Mouse (Mus musculus): ENCODE results near the gene Itpkb.

Gene Itpkb

GRCm38 (mm10) chr1:180330145-180330706 is at the start of gene Itpkb:
Itpkb (plus strand) TSS chr1:180330485.
- in situ Hi-C loops (cut with MboI; ENCODE audit: low sequenced_read_pairs), result no loop called here

DNA sequence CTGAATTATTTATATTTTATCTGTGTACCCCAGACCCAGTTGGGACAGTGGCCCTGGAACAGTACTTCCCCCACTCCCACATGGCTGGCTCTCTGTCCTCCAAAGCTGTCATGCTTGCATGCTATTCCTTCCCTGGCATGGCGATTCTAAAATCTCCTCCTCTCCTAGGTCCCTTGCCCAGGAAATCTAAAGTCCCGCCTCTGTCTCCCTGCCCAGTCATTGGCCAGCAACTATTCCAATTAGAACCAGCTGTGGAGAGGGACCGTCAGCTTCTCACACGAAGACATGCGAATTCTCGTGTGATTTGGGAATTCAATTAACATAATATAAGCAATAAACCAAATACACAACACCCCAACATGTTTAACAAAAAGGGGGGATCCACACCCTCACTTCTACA is 47.7 kb upstream of the Itpkb start:
- in situ Hi-C loops (cut with MboI; ENCODE audit: low sequenced_read_pairs), result loop anchor here (5.0 kb wide), 2 partner anchors 35 to 120 kb away; no protein-coding TSS in a partner anchor

DNA sequence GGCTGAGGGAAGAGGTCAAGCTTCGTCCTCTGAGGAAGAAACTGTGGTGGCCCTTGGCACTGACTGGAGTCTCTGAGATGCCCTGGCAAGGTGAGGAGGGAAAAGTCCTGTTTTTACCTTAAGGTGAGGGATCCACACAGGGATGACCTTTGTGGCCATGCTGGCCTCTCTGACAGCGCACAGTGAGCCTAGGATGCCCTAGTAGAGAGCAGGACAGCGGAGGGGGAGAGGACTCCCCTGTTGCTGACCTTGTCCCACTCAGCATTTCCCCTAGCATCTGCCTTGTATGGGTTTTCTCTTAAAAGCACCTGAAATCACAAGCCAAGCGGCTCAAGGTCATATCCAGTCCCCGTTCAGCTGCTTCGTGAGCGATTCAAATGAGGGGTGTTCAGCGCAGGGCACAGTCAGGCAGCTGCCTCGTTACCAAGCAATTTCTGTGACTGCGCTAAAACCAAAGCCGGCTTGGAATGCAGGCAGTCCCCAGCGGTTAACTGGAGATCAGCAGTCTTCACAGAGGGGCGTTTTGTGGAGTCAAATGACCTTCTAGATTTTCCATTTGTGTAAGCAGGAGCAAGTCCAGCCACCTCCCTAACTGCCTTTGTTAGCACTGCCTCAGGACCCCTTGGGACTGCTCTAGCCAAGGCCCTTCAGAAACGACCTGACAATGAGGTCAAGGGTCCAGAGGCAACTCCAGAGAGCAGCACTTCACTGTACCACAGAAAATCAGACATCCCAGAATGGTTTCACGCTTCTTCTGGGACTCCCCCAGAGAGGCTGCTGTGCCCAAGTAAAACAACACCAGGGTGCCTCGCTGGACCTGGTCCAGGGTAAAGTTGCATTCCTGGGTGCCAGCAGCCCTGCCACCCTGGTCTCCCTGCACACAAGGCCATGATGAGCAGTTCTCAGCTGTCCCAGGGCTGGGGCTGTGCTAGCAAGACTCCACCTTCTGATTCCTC is 46.2 kb upstream of the Itpkb start:
- in situ Hi-C loops (cut with MboI; ENCODE audit: low sequenced_read_pairs), result loop anchor here (5.0 kb wide), 2 partner anchors 33 to 118 kb away; no protein-coding TSS in a partner anchor

DNA sequence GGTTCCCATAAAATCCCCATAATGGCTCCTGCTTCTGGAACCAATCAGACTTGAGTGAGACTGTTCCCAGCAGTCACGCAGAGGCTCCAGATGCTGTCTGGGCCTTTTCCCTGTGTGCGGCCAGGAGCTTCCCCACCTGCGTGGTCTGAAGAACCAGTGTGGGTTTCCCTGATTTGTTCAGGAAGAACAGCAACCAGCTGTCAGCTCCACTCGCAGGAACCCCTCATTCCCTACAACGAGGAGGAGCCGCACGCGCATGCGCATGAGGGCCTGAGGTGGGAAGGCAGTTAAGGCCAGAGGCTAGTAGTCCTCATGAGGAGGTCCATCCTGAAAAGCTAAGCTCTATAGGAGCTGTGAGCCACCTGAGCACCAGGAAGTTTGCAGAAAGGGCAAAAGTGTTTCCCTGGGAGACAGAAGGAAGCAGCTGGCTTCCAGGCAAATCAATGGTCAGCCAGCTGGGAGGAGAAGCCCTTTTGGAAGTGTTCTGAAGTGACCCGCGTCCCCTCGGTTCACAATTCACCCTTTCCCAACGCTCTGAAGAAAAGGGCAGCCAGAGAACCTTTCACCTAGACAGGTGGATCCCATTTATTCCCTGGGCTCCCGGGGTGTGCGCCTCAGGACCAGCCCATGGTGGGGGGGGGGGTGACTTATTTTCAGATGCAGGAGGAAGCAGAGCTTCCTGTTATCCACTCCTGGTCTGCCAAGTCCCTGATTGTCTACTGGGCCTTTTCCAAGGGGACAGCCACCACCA is 44.0 kb upstream of the Itpkb start:
- in situ Hi-C loops (cut with MboI; ENCODE audit: low sequenced_read_pairs), result no loop called here

GRCm38 (mm10) chr1:180288227-180288626 is 42.1 kb upstream of the Itpkb start:
- in situ Hi-C loops (cut with MboI; ENCODE audit: low sequenced_read_pairs), result no loop called here

DNA sequence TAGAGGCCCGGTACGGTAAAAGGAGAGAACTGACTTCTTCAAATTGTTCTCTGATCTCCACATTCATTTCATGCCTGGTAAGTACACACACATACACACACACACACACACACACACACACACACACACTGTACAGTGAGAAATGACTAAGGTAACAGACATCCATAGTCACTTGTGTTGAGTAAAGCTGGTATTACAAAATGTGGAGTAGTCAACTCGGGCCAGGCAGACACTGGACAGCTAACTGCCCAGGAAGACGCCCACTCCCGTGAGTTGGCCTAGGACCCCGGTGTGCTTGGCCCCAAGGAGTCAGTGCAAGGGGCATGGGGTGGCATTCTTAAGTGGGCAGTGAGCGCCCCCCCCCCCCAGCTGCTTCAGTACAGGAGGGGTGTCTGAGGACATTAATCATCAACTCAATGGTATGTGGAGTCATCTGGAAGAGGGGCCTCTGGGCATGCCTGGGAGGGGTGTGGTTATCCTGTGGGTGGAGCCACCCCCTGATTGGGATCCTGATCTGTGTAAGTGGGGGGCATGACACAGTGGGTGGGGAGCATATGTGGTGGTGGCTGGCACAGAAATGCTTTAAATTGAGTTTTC is 41.3 kb upstream of the Itpkb start:
- in situ Hi-C loops (cut with MboI; ENCODE audit: low sequenced_read_pairs), result no loop called here

GRCm38 (mm10) chr1:180289788-180290187 is 40.5 kb upstream of the Itpkb start:
- in situ Hi-C loops (cut with MboI; ENCODE audit: low sequenced_read_pairs), result no loop called here

- in situ Hi-C loops (cut with MboI; ENCODE audit: low sequenced_read_pairs), result no loop called here
These were observed 39.9 kb upstream of the Itpkb start for GRCm38 (mm10) chr1:180290358-180290757.

- in situ Hi-C loops (cut with MboI; ENCODE audit: low sequenced_read_pairs), result no loop called here
These were observed 34.2 kb upstream of the Itpkb start for GRCm38 (mm10) chr1:180296088-180296487.

DNA sequence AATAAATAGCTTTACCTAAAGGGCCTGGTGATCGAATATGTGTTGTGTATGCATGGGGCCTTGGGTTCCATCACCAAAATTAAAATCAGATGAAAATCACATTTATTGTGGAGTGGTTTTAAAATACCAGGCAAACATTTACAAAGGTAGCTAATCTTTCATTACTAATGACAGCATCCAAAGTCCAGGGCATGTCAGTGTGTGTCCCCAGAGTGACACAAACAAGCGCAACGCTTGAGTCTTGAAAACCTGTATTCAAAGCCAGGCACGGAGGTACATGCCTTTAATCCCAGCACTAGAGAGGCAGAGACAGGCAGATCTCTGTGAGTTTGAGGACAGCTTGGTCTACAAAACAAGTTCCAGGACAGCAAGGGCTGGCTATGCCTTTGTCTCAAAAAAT is 30.6 kb upstream of the Itpkb start:
- in situ Hi-C loops (cut with MboI; ENCODE audit: low sequenced_read_pairs), result no loop called here

DNA sequence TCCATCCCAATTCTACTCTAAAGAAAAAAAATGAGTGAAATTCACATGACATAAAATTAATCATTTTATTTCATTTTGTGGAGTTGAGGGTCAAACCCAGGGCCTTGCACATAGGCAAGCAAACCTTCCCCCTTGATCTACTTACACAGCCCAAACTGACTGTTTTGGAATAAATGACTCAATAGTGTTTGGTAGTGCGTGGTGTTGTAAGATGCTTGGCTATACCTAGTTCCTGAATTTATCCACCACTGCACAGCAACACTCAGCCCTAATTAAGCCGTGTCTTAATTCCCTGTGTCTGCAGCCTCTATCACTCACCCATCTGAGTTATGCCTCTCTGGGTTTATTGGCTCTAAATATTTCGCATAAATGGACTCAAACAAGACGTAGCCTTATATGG is 30.0 kb upstream of the Itpkb start:
- in situ Hi-C loops (cut with MboI; ENCODE audit: low sequenced_read_pairs), result no loop called here

DNA sequence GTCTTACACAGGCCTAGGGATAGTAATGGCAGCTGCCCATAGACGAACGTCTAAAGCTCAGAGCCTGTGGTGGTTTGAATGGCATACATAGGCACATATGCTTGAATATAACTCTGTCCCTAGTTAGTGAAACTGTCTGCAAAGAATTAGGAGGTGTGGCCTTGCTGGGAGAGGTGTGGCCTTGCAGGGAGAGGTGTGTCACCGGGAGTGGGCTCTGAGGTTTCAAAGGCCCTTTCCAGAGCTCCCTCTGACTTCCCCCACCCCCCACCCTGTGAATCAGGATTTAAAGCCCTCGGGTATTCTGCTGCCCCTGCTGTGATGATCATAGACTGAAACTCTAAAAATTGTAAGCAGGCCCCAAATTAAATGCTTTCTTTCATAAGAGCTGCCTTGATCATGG is 29.3 kb upstream of the Itpkb start:
- in situ Hi-C loops (cut with MboI; ENCODE audit: low sequenced_read_pairs), result no loop called here

- in situ Hi-C loops (cut with MboI; ENCODE audit: low sequenced_read_pairs), result no loop called here
These were observed 27.8 kb upstream of the Itpkb start for GRCm38 (mm10) chr1:180302253-180303120.

GRCm38 (mm10) chr1:180303600-180303999 is 26.7 kb upstream of the Itpkb start:
- in situ Hi-C loops (cut with MboI; ENCODE audit: low sequenced_read_pairs), result no loop called here

- in situ Hi-C loops (cut with MboI; ENCODE audit: low sequenced_read_pairs), result no loop called here
These were observed 23.4 kb upstream of the Itpkb start for GRCm38 (mm10) chr1:180306889-180307288.

- in situ Hi-C loops (cut with MboI; ENCODE audit: low sequenced_read_pairs), result no loop called here
These were observed 22.6 kb upstream of the Itpkb start for GRCm38 (mm10) chr1:180307661-180308060.

- in situ Hi-C loops (cut with MboI; ENCODE audit: low sequenced_read_pairs), result no loop called here
These were observed 21.4 kb upstream of the Itpkb start for GRCm38 (mm10) chr1:180308897-180309296.

DNA sequence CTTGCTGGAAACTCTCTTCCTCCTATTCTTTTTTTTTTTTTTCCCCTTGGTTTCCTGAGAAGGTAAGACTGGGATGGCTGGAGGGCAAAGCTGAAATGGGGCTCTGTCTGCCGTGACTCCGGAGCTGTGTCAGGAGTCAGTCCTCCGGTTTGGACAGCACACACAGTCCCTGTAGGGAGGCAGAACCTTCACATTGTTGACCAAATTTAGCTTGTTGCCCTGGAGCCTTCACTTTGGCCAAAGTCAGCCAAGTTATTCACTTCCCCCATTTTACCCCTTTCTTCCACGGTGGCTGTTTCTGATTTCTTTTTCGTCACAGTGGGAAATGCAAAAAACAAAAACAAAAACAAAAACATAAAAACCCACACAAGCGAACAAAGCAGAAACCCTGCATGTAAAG is 18.0 kb upstream of the Itpkb start:
- in situ Hi-C loops (cut with MboI; ENCODE audit: low sequenced_read_pairs), result no loop called here

GRCm38 (mm10) chr1:180312792-180313311 is 17.4 kb upstream of the Itpkb start:
- in situ Hi-C loops (cut with MboI; ENCODE audit: low sequenced_read_pairs), result no loop called here
